Mouse (Mus musculus): ENCODE measurements around the gene Maml3.

DNA sequence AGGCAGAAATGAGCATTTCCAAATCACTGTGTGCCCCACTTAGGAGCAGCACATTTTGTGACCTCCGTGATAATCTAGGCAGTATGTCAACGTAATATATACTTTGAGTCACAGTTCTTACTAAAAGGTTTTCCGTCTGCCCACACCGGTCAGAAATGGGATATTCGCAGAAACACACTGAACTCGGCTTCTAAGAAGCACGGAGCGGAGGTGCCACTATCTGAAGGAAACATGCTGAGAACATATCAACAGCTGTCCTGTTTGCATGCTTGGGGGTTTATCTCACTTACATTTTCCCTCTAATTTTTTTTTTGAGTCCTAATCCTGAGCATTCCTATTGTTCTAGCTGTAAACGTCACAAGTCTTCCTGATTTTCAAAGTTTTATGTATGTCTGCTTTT, 226.3 kb downstream of the Maml3 start:
- TF ChIP-seq CTCF (IDR thresholded peaks at IDR 0.05; ENCODE audit: insufficient read depth, low read depth, low read length) (no peak), POLR2A (IDR thresholded peaks at IDR 0.05; ENCODE audit: insufficient read depth, low read depth, low read length) (no peak)

Measured in olfactory bulb, adult 2 months (tissue).